20 mouse cellular contexts compared by ENCODE assay signal in the genomic region with DNA sequence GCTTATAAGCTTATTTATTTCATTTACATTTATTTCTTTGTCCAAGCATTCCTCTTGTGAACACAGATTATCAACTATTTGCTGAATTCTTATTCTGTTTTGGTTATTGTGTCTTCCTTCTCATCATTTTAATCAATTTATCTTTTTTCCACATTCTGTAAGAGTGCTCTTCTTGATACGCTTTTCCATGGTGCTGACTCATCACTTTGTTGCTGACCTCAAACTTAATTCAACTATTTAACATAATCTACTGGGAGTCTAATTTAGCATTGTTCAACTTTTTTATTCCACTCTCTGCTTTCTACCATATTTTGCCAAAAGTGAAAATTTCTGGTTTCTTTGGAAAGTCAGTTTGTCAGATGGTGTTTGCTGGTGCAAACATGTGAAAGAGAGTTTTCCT.
DNase-seq lines count a peak whose midpoint lies in the region; ATAC-seq and TF ChIP-seq lines count a peak whose summit lies in the region.
"Had no signal": no experiment of that assay in that cellular context is flagged by ENCODE, and none has a peak within 500 bp of the region (broad histone marks: within the 10 kb centered on the region; RNA-seq: fewer than 3 reads in every experiment).

No protein-coding gene starts in this region.

- H3K27ac ChIP-seq in CH12.LX (ENCODE audit: insufficient read depth, low read depth) (no peak overlapping the region), ES-E14 (ENCODE audit: insufficient read depth, low read depth, low read length, poor library complexity, severe bottlenecking) (no peak overlapping the region)
- no peak overlapping the region for H3K27ac ChIP-seq in liver, embryonic 11.5 days (ENCODE audit: low read depth, low read length)

- H3K4me3 ChIP-seq in CH12.LX (replicated peaks in 1 of 3; ENCODE audit: low read depth in 2 of 3, low read length in 2 of 3, poor library complexity in 1 of 3) (no peak overlapping the region), ES-E14 (ENCODE audit: insufficient read depth in 1 of 2, low read depth in 1 of 2, low read length in 2 of 2, poor library complexity in 1 of 2, severe bottlenecking in 1 of 2) (no peak overlapping the region)
- no peak overlapping the region for H3K4me3 ChIP-seq in liver, embryonic 11.5 days (ENCODE audit: low read depth, low read length)

- H3K9me3 ChIP-seq in CH12.LX (replicated peaks; ENCODE audit: low read length) (no peaks in the 10 kb centered on the region), ES-E14 (ENCODE audit: control insufficient read depth, insufficient read depth, low read depth, low read length) (peaks cover 6% of the 10 kb centered on the region; the same call in 1 of the 2 replicates)
- no peaks in the 10 kb centered on the region for H3K9me3 ChIP-seq in liver, embryonic 11.5 days (ENCODE audit: control insufficient read depth, low read length)
- H3K9me3 ChIP-seq: G1E had no signal

- in situ Hi-C loops in CH12.LX (cut with MboI; ENCODE audit: low pct_ligation_motif_present, low pct_unique_long_range_greater_than_20kb, low sequenced_read_pairs) = no loop called here
- in situ Hi-C loops in ES-E14 (cut with MboI; ENCODE audit: low sequenced_read_pairs in 2 of 2, unreplicated experiment in 2 of 2) = no loop called here

- ATAC-seq in liver, embryonic 11.5 days (replicated peaks; ENCODE audit: low FRiP score) = no peak
- ATAC-seq: activated CD4-positive, CD25-positive, alpha-beta regulatory T cell, adult 4 months; CD4-positive, CD25-positive, alpha-beta regulatory T cell, adult 4 months; Patski had no signal

- no peak for TF ChIP-seq CTCF in CH12.LX (conservative IDR thresholded peaks at IDR 0.05 in 1 of 2, IDR thresholded peaks at IDR 0.05 in 1 of 2; ENCODE audit: low read depth in 2 of 2, low read length in 2 of 2)

- dilution Hi-C loops in CH12.LX (cut with MboI; ENCODE audit: extremely low pct_ligation_motif_present, extremely low pct_unique_long_range_greater_than_20kb, low sequenced_read_pairs) = no loop called here

- H3K4me1 ChIP-seq in CH12.LX (ENCODE audit: control insufficient read depth in 1 of 2, insufficient read depth in 2 of 2) (peaks cover 0 to 3% of the 10 kb centered on the region in 2 experiments; a peak in 1 of 4 replicates), ES-E14 (ENCODE audit: control insufficient read depth in 2 of 2, insufficient read depth in 2 of 2, low read length in 2 of 2, poor library complexity in 1 of 2) (no peaks in the 10 kb centered on the region)
- H3K4me1 ChIP-seq in liver, embryonic 11.5 days (replicated peaks; ENCODE audit: control insufficient read depth, insufficient read depth, low read length) = no peaks in the 10 kb centered on the region

- H3K4me2 ChIP-seq in CH12.LX (ENCODE audit: insufficient read depth, low read depth, poor library complexity, severe bottlenecking) = no peak overlapping the region
- no peak overlapping the region for H3K4me2 ChIP-seq in liver, embryonic 11.5 days

- H3K9ac ChIP-seq in CH12.LX (ENCODE audit: insufficient read depth, low read depth) (no peak overlapping the region), ES-E14 (ENCODE audit: insufficient read depth, low read depth, low read length, poor library complexity, severe bottlenecking) (no peak overlapping the region)
- H3K9ac ChIP-seq in liver, embryonic 11.5 days (ENCODE audit: low read depth, low read length) = no peak overlapping the region

- no peak for TF ChIP-seq POLR2A in CH12.LX (IDR thresholded peaks at IDR 0.05; ENCODE audit: low read depth, low read length)

- no peak for TF ChIP-seq RAD21 in CH12.LX (IDR thresholded peaks at IDR 0.05; ENCODE audit: low read depth, low read length)

- H3K27me3 ChIP-seq in CH12.LX (replicated peaks) = no peaks in the 10 kb centered on the region
- H3K27me3 ChIP-seq in liver, embryonic 11.5 days (replicated peaks; ENCODE audit: control insufficient read depth, insufficient read depth, low read length) = no peaks in the 10 kb centered on the region
- H3K27me3 ChIP-seq: Patski had no signal

- DNase-seq in CH12.LX (ENCODE audit: extremely low read depth) (no peak), ES-E14 (ENCODE audit: low read depth, low spot score) (no peak)
- no peak for DNase-seq in liver, embryonic 11.5 days (ENCODE audit: low spot score)
- DNase-seq in layer of hippocampus, postnatal 25 days (ENCODE audit: extremely low spot score in 1 of 2, low spot score in 1 of 2) = no peak
- DNase-seq: adrenal gland, adult 2 months; adrenal gland, adult 8-10 months; adrenal gland, postnatal 10 days; adrenal gland, postnatal 14 days; adrenal gland, postnatal 25 days; adrenal gland, postnatal 36 days; B cell, adult 2 months; cerebellum, adult 11 months; cerebellum, adult 11-12 months; cerebellum, adult 18-20 months; cerebellum, adult 2 months; cerebellum, adult 8-10 months had no signal

- TF ChIP-seq EP300 in CH12.LX (IDR thresholded peaks at IDR 0.05; ENCODE audit: low read length) = no peak

- no peaks in the 10 kb centered on the region for H3K79me2 ChIP-seq in CH12.LX (replicated peaks; ENCODE audit: control insufficient read depth, extremely low read depth, insufficient read depth, poor library complexity, severe bottlenecking)

- 80% methylated on average over 1 of the region's 1 CpGs for WGBS in liver, embryonic 11.5 days

- H3K36me3 ChIP-seq in CH12.LX (replicated peaks in 1 of 2; ENCODE audit: control insufficient read depth in 1 of 2, insufficient read depth in 1 of 2, low read length in 1 of 2) (no peaks in the 10 kb centered on the region), ES-E14 (ENCODE audit: control insufficient read depth, insufficient read depth, low read length, poor library complexity, severe bottlenecking) (no peaks in the 10 kb centered on the region)
- no peaks in the 10 kb centered on the region for H3K36me3 ChIP-seq in liver, embryonic 11.5 days (ENCODE audit: control insufficient read depth, insufficient read depth, low read length)
- H3K36me3 ChIP-seq: G1E had no signal

TF ChIP-seq in CH12.LX, 34 proteins besides CTCF, POLR2A, EP300 and RAD21:
- TF ChIP-seq PAX5 (IDR thresholded peaks at IDR 0.05; ENCODE audit: low read length) (no peak), MAFK (IDR thresholded peaks at IDR 0.05; ENCODE audit: insufficient replicate concordance, low read length) (peak; percentile 85)

TF ChIP-seq in ES-E14, 5 proteins besides CTCF, POLR2A, EP300 and RAD21:
- TF ChIP-seq ZC3H11A (IDR thresholded peaks at IDR 0.05; ENCODE audit: borderline replicate concordance, low read depth, low read length) (no peak), CHD2 (IDR thresholded peaks at IDR 0.05; ENCODE audit: low read depth, low read length) (no peak), MAFK (IDR thresholded peaks at IDR 0.05; ENCODE audit: insufficient read depth, low read depth, low read length) (peak; percentile 80), HCFC1 (IDR thresholded peaks at IDR 0.05; ENCODE audit: borderline replicate concordance, insufficient read depth, low read length) (no peak), ZNF384 (IDR thresholded peaks at IDR 0.05; ENCODE audit: low read depth, low read length) (no peak)
